Mouse (Mus musculus) spleen, adult 2 months (tissue): ENCODE results near the gene Plekhm3. TPM values are rescaled to one million over a fixed set of nuclear protein-coding genes. Genes with fewer than 3 reads are reported as not detected.

Source experiments
- DNase-seq, 2 experiments: peaks; one replicate each; pipeline versions ENCODE4 v3.0.0 to v3.0.0-alpha.2; 2012 to 2021; ENCODE audit warnings: low spot score in 2 of 2, low read depth in 1 of 2
- H3K27ac ChIP-seq: fragments of 200-500 bp; 2 replicates; pipeline ENCODE4 v1.5.1; 2012; ENCODE audit warnings: low read length, inconsistent platforms; ENCODE audit not compliant: insufficient read depth
- H3K27me3 ChIP-seq: fragments of 200-500 bp; 2 replicates; pipeline ENCODE4 v1.6.1; 2012; ENCODE audit warnings: mild to moderate bottlenecking, moderate library complexity, low read length, inconsistent platforms; ENCODE audit not compliant: control insufficient read depth, insufficient read depth
- H3K36me3 ChIP-seq: fragments of 200-500 bp; 2 replicates; pipeline ENCODE4 v1.6.1; 2012; ENCODE audit warnings: mild to moderate bottlenecking, low read length, inconsistent platforms; ENCODE audit not compliant: control insufficient read depth, insufficient read depth
- H3K4me1 ChIP-seq: fragments of 200-500 bp; 2 replicates; pipeline ENCODE4 v1.6.1; 2011; ENCODE audit warnings: inconsistent platforms; ENCODE audit not compliant: control insufficient read depth, insufficient read depth, insufficient read length
- H3K4me3 ChIP-seq: fragments of 200-500 bp; 2 replicates; pipeline ENCODE4 v1.5.1; 2011; ENCODE audit warnings: mild to moderate bottlenecking, inconsistent platforms; ENCODE audit not compliant: insufficient read depth, insufficient read length; ENCODE audit errors: extremely low read depth
- CTCF ChIP-seq: fragments of 200-500 bp; IDR thresholded peaks from 2 replicates; pipeline ENCODE4 v1.5.1; 2011; ENCODE audit warnings: mild to moderate bottlenecking, inconsistent platforms; ENCODE audit not compliant: insufficient read depth, insufficient read length, insufficient replicate concordance; ENCODE audit errors: extremely low read depth
- POLR2A ChIP-seq: fragments of 200-500 bp; IDR thresholded peaks from 2 replicates; pipeline ENCODE4 v1.6.1; 2011; ENCODE audit warnings: low read depth, low read length, inconsistent platforms
- WGBS: fragments of 180-500 bp; shearing (Covaris S2); methylation state at CpG from one replicate; pipeline ENCODE4 v1.1.7; 2018; 5-methylcytosine and 5-hydroxymethylcytosine counted together
- polyA plus RNA-seq: library from polyadenylated mRNA; depleted of rRNA; stranded (reverse); fragments of >200 nt; gene quantifications from 2 replicates; pipeline ENCODE4 v1.2.3, GENCODE M21; 2012

Plekhm3 gene
- polyA plus RNA-seq, 1 experiment: 11.7 TPM

DNA sequence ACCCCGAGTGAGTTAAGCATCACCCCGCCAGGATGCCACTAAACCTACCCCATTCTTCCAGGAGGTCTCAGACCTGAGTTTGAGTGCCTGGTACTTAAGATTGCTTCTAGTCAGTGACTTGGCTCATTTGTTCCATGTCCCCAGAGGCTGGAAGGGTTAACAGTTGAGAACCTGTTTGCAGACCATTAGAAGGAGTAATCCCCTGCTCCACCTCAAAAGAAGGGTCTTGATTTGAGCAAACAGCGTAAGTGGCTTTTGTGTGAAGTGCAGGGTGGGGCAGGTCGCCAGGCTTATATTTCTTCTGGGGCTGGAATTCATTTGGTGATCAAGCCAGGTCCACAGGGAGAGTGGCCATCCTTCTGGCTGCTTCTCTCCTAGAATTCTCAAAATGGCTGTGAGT lies 183.3 kb downstream of the Plekhm3 start:
- H3K4me3 ChIP-seq: no peak overlapping the region
- WGBS: 84% methylated on average over 4 of the region's 4 CpGs
- no peaks in the 10 kb centered on the region for H3K27me3 ChIP-seq
- no peaks in the 10 kb centered on the region for H3K4me1 ChIP-seq
- no peak for DNase-seq
- H3K27ac ChIP-seq: no peak overlapping the region
- no peaks in the 10 kb centered on the region for H3K36me3 ChIP-seq
- TF ChIP-seq CTCF (no peak), POLR2A (no peak)

DNA sequence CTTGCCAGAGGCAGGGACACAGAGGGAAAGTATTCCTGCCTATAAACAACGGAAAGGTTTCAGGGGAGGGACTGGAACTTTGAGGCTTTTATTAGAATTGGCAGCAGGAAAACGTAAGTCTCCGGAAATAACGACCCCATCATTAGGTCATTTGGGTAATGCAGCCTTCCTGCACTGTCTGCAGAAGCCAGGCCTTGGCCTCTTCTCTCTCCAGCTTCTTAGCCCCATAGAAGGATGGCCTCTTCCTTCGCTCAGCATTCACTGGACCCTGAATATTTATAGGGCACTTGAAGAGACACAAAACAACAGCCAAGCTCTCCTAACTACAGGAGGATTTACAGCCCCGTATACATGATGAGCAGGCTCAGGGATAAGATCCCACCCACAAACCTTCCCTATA lies 186.5 kb downstream of the Plekhm3 start:
- WGBS: 63% methylated on average over 6 of the region's 6 CpGs
- no peak overlapping the region for H3K27ac ChIP-seq
- no peak for DNase-seq
- no peaks in the 10 kb centered on the region for H3K27me3 ChIP-seq
- H3K4me1 ChIP-seq: no peaks in the 10 kb centered on the region
- H3K36me3 ChIP-seq: no peaks in the 10 kb centered on the region
- TF ChIP-seq CTCF: no peak
- TF ChIP-seq POLR2A: no peak
- no peak overlapping the region for H3K4me3 ChIP-seq

DNA sequence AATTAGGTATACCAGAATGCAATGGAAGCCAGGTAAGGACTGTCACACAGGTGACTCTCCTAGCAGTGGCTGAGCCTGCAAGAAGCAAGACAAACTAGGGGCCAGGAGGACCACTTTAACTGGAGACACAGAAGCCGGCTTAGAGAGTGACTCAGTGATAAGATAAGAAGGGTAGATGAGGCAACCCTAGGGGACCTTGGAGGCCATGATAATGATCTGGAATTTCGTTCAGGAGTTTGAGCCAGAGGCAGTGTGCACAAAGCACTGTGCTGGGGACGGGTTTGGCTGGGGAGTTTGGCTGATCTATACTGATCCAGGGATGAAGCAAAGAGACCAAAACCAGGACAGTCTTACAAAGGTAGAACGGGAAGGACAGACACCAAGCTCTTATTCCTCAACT lies 195.0 kb downstream of the Plekhm3 start:
- TF ChIP-seq CTCF: no peak
- no peak for TF ChIP-seq POLR2A
- Histone ChIP-seq H3K27me3 (no peaks in the 10 kb centered on the region), H3K27ac (no peak overlapping the region), H3K36me3 (no peaks in the 10 kb centered on the region), H3K4me1 (no peaks in the 10 kb centered on the region), H3K4me3 (no peak overlapping the region)
- 89% methylated on average over 4 of the region's 4 CpGs for WGBS
- DNase-seq: no peak

DNA sequence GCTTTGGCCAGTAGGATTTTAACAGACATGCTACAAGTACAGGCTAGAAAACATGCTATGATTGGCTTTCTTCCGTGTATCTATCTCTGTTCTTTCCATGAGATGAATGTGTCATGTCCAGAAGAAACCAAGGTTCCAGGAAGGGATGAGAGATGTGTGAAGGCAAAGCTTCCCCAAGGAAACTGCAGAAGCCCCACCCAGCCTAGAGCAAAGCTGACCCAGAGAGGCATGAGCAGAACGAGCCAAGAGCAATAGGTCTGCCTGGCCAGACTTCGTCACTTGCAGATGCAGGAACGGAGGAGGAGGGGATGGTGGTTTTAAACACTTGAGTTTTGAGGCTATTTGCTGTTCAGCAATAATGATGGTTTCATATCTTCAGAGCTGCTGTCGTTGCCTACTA lies 198.9 kb downstream of the Plekhm3 start:
- Histone ChIP-seq H3K27ac (no peak overlapping the region), H3K27me3 (no peaks in the 10 kb centered on the region), H3K36me3 (no peaks in the 10 kb centered on the region), H3K4me1 (no peaks in the 10 kb centered on the region), H3K4me3 (no peak overlapping the region)
- no peak for TF ChIP-seq CTCF
- DNase-seq: no peak
- WGBS: 87% methylated on average over 5 of the region's 5 CpGs

DNA sequence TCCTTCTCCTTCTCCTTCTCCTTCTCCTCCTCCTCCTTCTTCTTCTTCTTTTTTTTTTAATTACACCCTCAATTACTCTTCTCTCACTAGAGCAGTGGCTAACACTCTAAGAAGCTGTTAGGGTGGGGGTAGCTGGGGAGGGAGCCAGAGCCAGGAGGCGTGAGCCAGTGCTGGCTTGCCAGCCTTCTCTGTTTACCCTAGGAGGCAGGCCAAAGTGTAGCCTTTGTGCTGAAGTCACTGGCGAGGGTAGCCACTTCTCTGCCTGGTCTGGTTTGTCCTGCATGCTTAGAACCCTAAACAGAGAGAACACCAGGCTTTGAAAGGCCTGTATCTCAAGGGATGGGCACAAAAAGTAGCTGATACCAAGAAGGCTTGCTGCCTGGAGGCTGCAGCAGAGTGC lies 199.4 kb downstream of the Plekhm3 start:
- TF ChIP-seq CTCF (no peak), POLR2A (no peak)
- Histone ChIP-seq H3K27ac (no peak overlapping the region), H3K4me3 (no peak overlapping the region), H3K27me3 (no peaks in the 10 kb centered on the region), H3K4me1 (no peaks in the 10 kb centered on the region), H3K36me3 (no peaks in the 10 kb centered on the region)
- no peak for DNase-seq
- 47% methylated on average over 2 of the region's 2 CpGs for whole genome bisulfite sequencing

DNA sequence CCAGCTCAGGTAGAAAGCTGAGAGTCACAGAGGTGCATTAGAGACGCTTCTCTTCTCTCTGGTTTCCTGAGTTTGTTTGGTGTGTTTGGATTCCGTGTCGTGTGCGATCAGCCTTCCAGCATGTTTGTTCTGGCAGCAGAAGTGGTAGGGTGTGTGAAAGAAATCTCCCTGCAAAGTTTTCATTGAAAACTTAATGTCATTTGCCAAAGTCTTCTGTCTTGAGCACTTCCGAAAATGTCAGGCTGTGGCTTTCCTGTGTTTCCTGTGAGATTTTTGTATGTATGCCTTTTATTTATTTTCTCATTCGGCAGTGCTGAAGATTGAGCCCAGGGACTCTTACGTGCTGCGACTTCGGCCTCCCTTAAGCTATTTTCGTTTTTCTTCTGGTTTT lies 200.0 kb downstream of the Plekhm3 start:
- Histone ChIP-seq H3K4me1 (no peaks in the 10 kb centered on the region), H3K27ac (no peak overlapping the region), H3K36me3 (no peaks in the 10 kb centered on the region), H3K27me3 (no peaks in the 10 kb centered on the region), H3K4me3 (no peak overlapping the region)
- DNase-seq: no peak
- TF ChIP-seq POLR2A: no peak
- no peak for TF ChIP-seq CTCF
- WGBS: 7% methylated on average over 10 of the region's 10 CpGs

DNA sequence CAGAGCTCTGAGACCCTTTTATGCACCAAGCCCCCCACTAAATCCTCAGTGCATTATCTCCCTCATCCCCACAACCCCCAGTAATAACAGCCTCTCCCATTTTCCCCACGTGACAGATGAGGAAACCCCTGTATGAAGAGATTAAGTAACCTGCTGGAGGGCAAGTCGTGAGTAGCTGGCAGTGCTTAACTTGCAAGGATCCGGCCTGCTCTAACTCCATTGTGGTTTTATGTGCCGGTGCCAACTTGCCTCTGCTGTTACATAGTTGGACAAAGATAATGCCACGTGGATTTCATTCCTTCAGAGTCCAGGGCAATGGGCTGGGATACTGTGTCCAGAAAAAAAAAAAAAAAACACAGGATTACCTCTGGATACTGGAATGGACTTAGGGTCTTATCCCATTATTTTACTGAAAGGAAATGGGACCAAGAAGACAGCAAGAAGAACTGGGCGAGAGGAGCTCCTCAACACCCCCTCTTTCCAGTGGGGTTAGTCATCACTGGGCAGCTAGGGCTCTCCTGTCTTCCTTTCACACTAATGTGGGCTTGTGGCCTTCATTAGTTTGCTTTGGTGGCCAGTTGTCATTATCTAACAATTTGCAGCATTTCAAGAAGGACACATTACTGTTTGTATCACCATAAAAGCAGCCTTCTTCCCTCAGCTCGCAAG lies 200.5 kb downstream of the Plekhm3 start:
- H3K4me3 ChIP-seq: no peak overlapping the region
- TF ChIP-seq CTCF (no peak), POLR2A (no peak)
- H3K27me3 ChIP-seq: no peaks in the 10 kb centered on the region
- 22% methylated on average over 7 of the region's 7 CpGs for WGBS
- no peak overlapping the region for H3K27ac ChIP-seq
- no peaks in the 10 kb centered on the region for H3K36me3 ChIP-seq
- DNase-seq: no peak
- H3K4me1 ChIP-seq: no peaks in the 10 kb centered on the region
